Mouse (Mus musculus) thymus, postnatal 25 days (tissue): Measurements from ENCODE around the gene Rab42.

Experiments used
- DNase-seq: peaks from one replicate; pipeline ENCODE4 v3.0.0; 2022

The Rab42 gene

GRCm38 (mm10) chr4:132268871-132269739 is 34.1 kb downstream of the Rab42 start:
- DNase-seq, result no peak

- no peak for DNase-seq
These were observed 36.3 kb downstream of the Rab42 start for GRCm38 (mm10) chr4:132266835-132267349.

GRCm38 (mm10) chr4:132263313-132263712 is 39.9 kb downstream of the Rab42 start:
- no peak for DNase-seq

- no peak for DNase-seq
These were observed 40.9 kb downstream of the Rab42 start for GRCm38 (mm10) chr4:132262358-132262616.

GRCm38 (mm10) chr4:132261514-132262357 is 41.4 kb downstream of the Rab42 start, which contains the start of gene Gmeb1:
TSS of gene Gmeb1 (minus strand) at chr4:132261602.
- DNase-seq, result peak; percentile 81

- DNase-seq, result peak; percentile 60
These were observed 42.5 kb downstream of the Rab42 start for GRCm38 (mm10) chr4:132260404-132261379.

- no peak for DNase-seq
These were observed 43.9 kb downstream of the Rab42 start for GRCm38 (mm10) chr4:132259248-132259647.

- DNase-seq, result no peak
These were observed 46.8 kb downstream of the Rab42 start for GRCm38 (mm10) chr4:132256384-132256783.

- DNase-seq, result no peak
These were observed 48.2 kb downstream of the Rab42 start for GRCm38 (mm10) chr4:132254986-132255385.

- DNase-seq, result no peak
These were observed 49.6 kb downstream of the Rab42 start for GRCm38 (mm10) chr4:132253622-132254021.

GRCm38 (mm10) chr4:132253128-132253527 is 50.1 kb downstream of the Rab42 start:
- no peak for DNase-seq
